Mouse (Mus musculus): ENCODE results near the gene Plgrkt. TPM values are rescaled to one million over a fixed set of nuclear protein-coding genes. Genes with fewer than 3 reads are reported as not detected.
A peak's percentile ranks its signal among the peaks of the same experiment; 100 is the strongest.

Plgrkt gene
- total and polyA plus RNA-seq, 3 experiments = 22.9 to 29.9 (median 28.1) TPM

DNA sequence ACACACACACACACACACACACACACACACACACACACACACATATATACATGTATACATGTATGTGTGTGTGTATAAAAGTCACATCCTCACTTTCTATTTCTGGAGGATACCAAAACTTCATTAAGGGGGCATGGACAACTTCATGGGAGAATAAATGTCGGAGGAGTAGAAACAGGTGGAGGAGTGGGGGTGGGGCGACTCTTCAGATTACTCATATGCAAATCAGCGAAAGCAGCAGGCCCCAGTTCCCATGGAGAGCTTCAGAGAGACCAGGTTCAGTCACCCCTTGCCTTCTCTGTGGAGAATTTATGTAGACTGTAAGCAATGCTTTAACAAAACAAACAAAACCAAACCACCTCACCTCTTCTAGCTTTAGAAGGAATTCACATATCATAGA, 2.1 kb downstream of the Plgrkt start:
- H3K27ac ChIP-seq = no peak overlapping the region
- no peak for DNase-seq
- WGBS = 54% methylated on average over 3 of the region's 3 CpGs
- H3K4me3 ChIP-seq = no peak overlapping the region
- H3K9ac ChIP-seq (ENCODE audit: low read depth, low read length) = no peak overlapping the region
- H3K36me3 ChIP-seq (ENCODE audit: control insufficient read depth, insufficient read depth, low read length) = no peaks in the 10 kb centered on the region
- intact Hi-C loops (cut with DNase I) = loop anchor here (5.0 kb wide), 1 partner anchor 197 kb away; no protein-coding TSS in a partner anchor
- no peaks in the 10 kb centered on the region; the same call in none of the 2 replicates for H3K4me1 ChIP-seq (ENCODE audit: control insufficient read depth, insufficient read depth, low read length)
- no peaks in the 10 kb centered on the region for H3K79me2 ChIP-seq (replicated peaks; ENCODE audit: control insufficient read depth, insufficient read depth, low read length)
- H3K27me3 ChIP-seq (ENCODE audit: control insufficient read depth, insufficient read depth, low read length) = no peaks in the 10 kb centered on the region
- TF ChIP-seq EP300 (IDR thresholded peaks at IDR 0.05; ENCODE audit: insufficient read depth, low read depth, low read length) (no peak), POLR2A (IDR thresholded peaks at IDR 0.05; ENCODE audit: insufficient read depth, low read depth, low read length) (no peak), CTCF (IDR thresholded peaks at IDR 0.05) (no peak)

DNA sequence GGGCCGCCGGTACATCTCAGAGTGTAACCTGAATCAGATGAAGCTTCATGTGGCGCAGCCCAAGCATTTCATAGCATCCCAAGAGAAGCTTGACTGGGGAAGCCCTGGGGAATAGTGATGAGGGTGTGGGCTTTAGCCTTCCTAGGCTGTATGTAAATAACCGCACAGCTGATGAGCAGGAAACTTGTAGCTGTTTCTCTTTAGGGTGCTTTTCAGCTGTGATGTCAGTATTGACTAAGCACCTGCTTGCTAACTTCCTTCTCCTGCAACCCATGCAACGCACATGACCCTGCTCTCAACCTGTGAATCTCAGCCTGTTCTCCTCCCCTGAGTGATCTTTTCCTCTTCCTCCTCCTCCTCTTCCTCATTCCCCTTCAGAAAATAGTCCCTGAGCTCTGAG, 3.1 kb downstream of the Plgrkt start:
- Histone ChIP-seq H3K36me3 (ENCODE audit: control insufficient read depth, insufficient read depth, low read length) (no peaks in the 10 kb centered on the region), H3K4me1 (ENCODE audit: control insufficient read depth, insufficient read depth, low read length) (no peaks in the 10 kb centered on the region; the same call in none of the 2 replicates), H3K4me3 (no peak overlapping the region), H3K9ac (ENCODE audit: low read depth, low read length) (no peak overlapping the region), H3K27me3 (ENCODE audit: control insufficient read depth, insufficient read depth, low read length) (no peaks in the 10 kb centered on the region), H3K79me2 (replicated peaks; ENCODE audit: control insufficient read depth, insufficient read depth, low read length) (no peaks in the 10 kb centered on the region), H3K27ac (no peak overlapping the region)
- intact Hi-C loops (cut with DNase I) = no loop called here
- DNase-seq = no peak
- TF ChIP-seq EP300 (IDR thresholded peaks at IDR 0.05; ENCODE audit: insufficient read depth, low read depth, low read length) (no peak), CTCF (IDR thresholded peaks at IDR 0.05) (no peak), POLR2A (IDR thresholded peaks at IDR 0.05; ENCODE audit: insufficient read depth, low read depth, low read length) (no peak)
- WGBS = 74% methylated on average over 5 of the region's 5 CpGs

DNA sequence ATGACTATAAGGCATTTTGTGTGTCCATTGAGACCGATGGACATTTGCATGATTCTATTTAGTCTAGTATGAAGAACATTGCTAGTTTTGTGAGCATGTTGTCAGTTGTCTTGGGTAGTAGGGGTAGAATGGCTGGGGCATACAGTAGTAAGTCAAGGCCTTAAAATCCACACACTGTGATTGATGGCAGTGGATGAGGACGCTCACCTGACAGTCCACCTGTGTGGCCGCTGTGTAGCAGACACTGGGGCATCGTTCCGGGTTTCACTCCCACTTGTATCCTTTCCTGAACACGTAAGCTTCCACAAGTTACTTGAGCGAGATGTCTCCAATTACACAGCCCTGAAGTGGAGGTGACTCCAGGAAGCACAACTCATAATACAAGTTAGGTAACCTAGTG, 3.6 kb downstream of the Plgrkt start:
- H3K27me3 ChIP-seq (ENCODE audit: control insufficient read depth, insufficient read depth, low read length) = no peaks in the 10 kb centered on the region
- no peaks in the 10 kb centered on the region for H3K36me3 ChIP-seq (ENCODE audit: control insufficient read depth, insufficient read depth, low read length)
- no peak for DNase-seq
- H3K4me3 ChIP-seq = no peak overlapping the region
- TF ChIP-seq POLR2A (IDR thresholded peaks at IDR 0.05; ENCODE audit: insufficient read depth, low read depth, low read length) (no peak), EP300 (IDR thresholded peaks at IDR 0.05; ENCODE audit: insufficient read depth, low read depth, low read length) (no peak), CTCF (IDR thresholded peaks at IDR 0.05) (no peak)
- intact Hi-C loops (cut with DNase I) = no loop called here
- no peak overlapping the region for H3K27ac ChIP-seq
- no peak overlapping the region for H3K9ac ChIP-seq (ENCODE audit: low read depth, low read length)
- no peaks in the 10 kb centered on the region for H3K79me2 ChIP-seq (replicated peaks; ENCODE audit: control insufficient read depth, insufficient read depth, low read length)
- 87% methylated on average over 7 of the region's 7 CpGs for WGBS
- no peaks in the 10 kb centered on the region; the same call in none of the 2 replicates for H3K4me1 ChIP-seq (ENCODE audit: control insufficient read depth, insufficient read depth, low read length)

DNA sequence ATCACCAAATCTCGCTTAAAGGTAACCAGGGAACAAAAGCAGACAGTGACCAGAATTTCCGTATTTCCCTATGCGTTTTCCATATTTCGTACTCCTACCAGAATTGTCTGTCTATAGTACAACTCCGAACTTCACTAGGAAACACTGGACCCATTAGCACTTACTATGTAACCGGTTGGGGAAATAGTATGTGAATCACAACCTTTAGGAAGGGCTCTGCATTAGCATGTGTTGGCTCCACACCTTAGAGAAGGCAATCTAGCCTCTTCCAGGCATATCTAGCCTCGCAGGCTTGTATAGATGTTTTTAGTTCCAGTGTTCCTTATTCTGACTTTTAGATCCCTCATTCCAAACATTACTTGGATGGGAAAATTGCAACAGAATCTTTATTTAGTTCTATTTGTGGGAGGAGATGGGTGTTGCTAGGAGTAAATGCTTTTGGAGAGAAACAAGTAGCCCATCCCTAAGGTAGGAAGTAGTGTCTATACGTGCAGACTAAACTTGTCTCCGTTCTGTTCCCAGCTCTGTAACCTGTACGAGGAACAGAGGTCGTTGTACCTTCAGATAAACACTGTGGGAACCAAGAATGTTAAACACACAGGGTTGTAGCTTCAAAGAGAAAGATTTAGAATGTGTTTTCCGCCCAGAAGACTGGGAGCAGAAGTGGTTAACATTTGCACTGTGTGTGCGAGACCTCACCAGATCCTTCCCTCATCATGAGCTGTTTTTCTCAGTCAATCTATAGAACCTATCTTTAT, 4.8 kb downstream of the Plgrkt start:
- Histone ChIP-seq H3K36me3 (ENCODE audit: control insufficient read depth, insufficient read depth, low read length) (no peaks in the 10 kb centered on the region), H3K27ac (peak overlapping the region; percentile 83), H3K9ac (ENCODE audit: low read depth, low read length) (peak overlapping the region; percentile 20), H3K4me1 (ENCODE audit: control insufficient read depth, insufficient read depth, low read length) (no peaks in the 10 kb centered on the region; the same call in 1 of the 2 replicates), H3K4me3 (peak overlapping the region; percentile 71), H3K27me3 (ENCODE audit: control insufficient read depth, insufficient read depth, low read length) (no peaks in the 10 kb centered on the region), H3K79me2 (replicated peaks; ENCODE audit: control insufficient read depth, insufficient read depth, low read length) (no peaks in the 10 kb centered on the region)
- 37% methylated on average over 13 of the region's 13 CpGs for WGBS
- no peak for DNase-seq
- no peak for TF ChIP-seq EP300 (IDR thresholded peaks at IDR 0.05; ENCODE audit: insufficient read depth, low read depth, low read length)
- TF ChIP-seq POLR2A (IDR thresholded peaks at IDR 0.05; ENCODE audit: insufficient read depth, low read depth, low read length) = no peak
- no peak for TF ChIP-seq CTCF (IDR thresholded peaks at IDR 0.05)
- intact Hi-C loops (cut with DNase I) = no loop called here

DNA sequence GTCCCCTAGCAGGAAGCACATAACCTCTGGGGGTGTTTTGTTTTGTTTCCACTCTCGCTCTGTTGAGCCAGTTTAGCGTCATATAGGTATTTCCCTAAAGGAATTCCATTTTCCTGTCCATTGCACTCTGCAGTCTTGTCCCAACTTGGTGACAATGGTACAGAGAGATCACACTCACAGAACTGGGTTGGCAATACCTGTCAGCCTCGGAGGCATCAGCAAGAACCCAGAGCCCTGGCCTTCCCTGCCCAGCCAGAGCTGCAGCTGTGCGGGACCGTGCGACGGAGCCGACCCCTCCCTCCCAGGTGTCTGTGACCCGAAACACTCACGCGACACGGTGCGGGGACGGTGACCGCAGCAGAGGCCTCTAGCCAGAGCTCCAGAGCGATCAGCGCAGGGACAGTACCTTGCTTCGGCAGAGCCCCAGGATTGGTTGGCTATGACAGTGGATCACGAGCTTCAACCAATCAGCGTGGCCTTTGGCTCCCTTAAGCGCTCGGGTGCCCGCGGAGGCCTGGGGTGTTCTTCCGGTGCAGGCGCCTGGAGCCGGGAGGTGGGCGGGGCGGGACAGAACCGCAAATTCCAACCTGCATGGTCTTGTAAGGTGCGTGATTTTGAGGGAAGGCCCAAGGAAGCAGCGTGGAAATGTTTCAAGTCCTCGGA, 5.6 kb downstream of the Plgrkt start:
- Histone ChIP-seq H3K36me3 (ENCODE audit: control insufficient read depth, insufficient read depth, low read length) (no peaks in the 10 kb centered on the region), H3K27ac (peak overlapping the region; percentile 83), H3K9ac (ENCODE audit: low read depth, low read length) (peak overlapping the region; percentile 76), H3K79me2 (replicated peaks; ENCODE audit: control insufficient read depth, insufficient read depth, low read length) (no peaks in the 10 kb centered on the region), H3K27me3 (ENCODE audit: control insufficient read depth, insufficient read depth, low read length) (no peaks in the 10 kb centered on the region), H3K4me1 (ENCODE audit: control insufficient read depth, insufficient read depth, low read length) (no peaks in the 10 kb centered on the region; the same call in 1 of the 2 replicates), H3K4me3 (peak overlapping the region; percentile 71)
- peak; percentile 87 for TF ChIP-seq POLR2A (IDR thresholded peaks at IDR 0.05; ENCODE audit: insufficient read depth, low read depth, low read length)
- TF ChIP-seq CTCF (IDR thresholded peaks at IDR 0.05) = no peak
- TF ChIP-seq EP300 (IDR thresholded peaks at IDR 0.05; ENCODE audit: insufficient read depth, low read depth, low read length) = 0 out of 2 replicates have a peak, but pooled peaks have one; percentile 10
- intact Hi-C loops (cut with DNase I) = no loop called here
- 1% methylated on average over 33 of the region's 33 CpGs for WGBS
- peak; percentile 86 to 93 for DNase-seq

DNA sequence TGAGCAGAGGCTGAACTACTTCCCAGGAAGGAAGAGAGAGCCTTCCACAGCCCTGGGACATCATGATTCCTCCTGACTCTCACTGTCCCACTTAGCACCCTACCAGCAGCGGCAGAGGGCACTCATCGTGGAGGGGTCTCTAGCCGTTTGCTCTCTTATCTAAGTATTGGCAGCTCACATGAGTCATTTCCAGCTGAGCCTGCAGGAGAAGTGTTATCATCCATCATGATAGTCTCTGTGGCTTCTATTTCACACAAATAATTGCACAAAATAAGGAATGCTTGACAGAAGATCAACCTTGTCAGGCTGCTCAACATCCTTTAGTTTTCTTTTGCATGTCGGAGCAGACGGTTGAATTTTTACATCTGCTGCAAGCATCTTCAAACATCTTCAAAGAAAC, 6.9 kb downstream of the Plgrkt start:
- WGBS = 60% methylated on average over 5 of the region's 5 CpGs
- Histone ChIP-seq H3K36me3 (ENCODE audit: control insufficient read depth, insufficient read depth, low read length) (0 out of 2 replicates have a peak, but pooled peaks cover 2% of the 10 kb centered on the region), H3K4me3 (no peak overlapping the region), H3K9ac (ENCODE audit: low read depth, low read length) (no peak overlapping the region), H3K27me3 (ENCODE audit: control insufficient read depth, insufficient read depth, low read length) (no peaks in the 10 kb centered on the region), H3K79me2 (replicated peaks; ENCODE audit: control insufficient read depth, insufficient read depth, low read length) (no peaks in the 10 kb centered on the region), H3K27ac (no peak overlapping the region), H3K4me1 (ENCODE audit: control insufficient read depth, insufficient read depth, low read length) (no peaks in the 10 kb centered on the region; the same call in 1 of the 2 replicates)
- TF ChIP-seq EP300 (IDR thresholded peaks at IDR 0.05; ENCODE audit: insufficient read depth, low read depth, low read length) (no peak), POLR2A (IDR thresholded peaks at IDR 0.05; ENCODE audit: insufficient read depth, low read depth, low read length) (no peak), CTCF (IDR thresholded peaks at IDR 0.05) (no peak)
- intact Hi-C loops (cut with DNase I) = no loop called here
- no peak for DNase-seq
